Mouse (Mus musculus) small intestine, adult 2 months (tissue): ENCODE results near the gene Tbcc.

ENCODE experiments used
- CTCF ChIP-seq: fragments of 200-500 bp; IDR thresholded peaks from 2 replicates; pipeline ENCODE4 v1.5.1; 2012; ENCODE audit warnings: low read depth, mild to moderate bottlenecking, control low read depth, inconsistent platforms, low read length, moderate library complexity, mixed read lengths; ENCODE audit not compliant: insufficient replicate concordance, insufficient read length; ENCODE audit errors: extremely low read depth
- POLR2A ChIP-seq: fragments of 200-500 bp; IDR thresholded peaks from 2 replicates; pipeline ENCODE4 v1.6.1; 2012; ENCODE audit warnings: low read depth, mild to moderate bottlenecking, control low read depth, inconsistent platforms, low read length, moderate library complexity

DNA sequence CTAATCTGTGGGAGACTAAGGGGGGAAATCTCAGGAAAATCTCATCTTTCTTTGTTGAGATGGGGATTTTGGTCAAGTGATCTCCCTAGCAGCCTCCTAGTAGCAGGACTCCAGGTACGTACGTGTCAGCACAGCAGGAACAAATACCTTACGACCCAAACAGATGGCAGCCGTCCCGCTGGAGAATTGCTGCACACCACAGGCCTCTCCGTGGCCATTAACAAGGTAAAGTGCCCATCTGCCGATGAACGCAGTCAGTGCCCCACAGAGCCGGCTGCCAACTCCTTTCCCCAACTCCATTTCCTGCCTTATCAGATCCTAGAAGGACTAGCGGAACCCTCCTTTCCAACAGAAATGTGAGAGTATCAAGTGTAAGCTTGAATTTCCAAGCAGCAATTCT, 45.7 kb upstream of the Tbcc start:
- TF ChIP-seq CTCF (no peak), POLR2A (no peak)
